Mouse (Mus musculus) CD4-positive, CD25-positive, alpha-beta regulatory T cell, adult 4 months (primary cell): ENCODE results near the gene Gm14744. TPM values are rescaled to one million over a fixed set of nuclear protein-coding genes. Genes with fewer than 3 reads are reported as not detected.
"Not testable (repeated sequence)": the region's sequence is repeated elsewhere in the genome, so short reads cannot be mapped to it uniquely, and the experiment has no call there.

ENCODE experiments used
- ATAC-seq: one replicate; pipeline ENCODE4 v1.8.0; 2017
- polyA plus RNA-seq, 2 experiments: library from polyadenylated mRNA; unstranded; fragments of 100-300 nt; shearing (Covaris generic); gene quantifications; one replicate each; pipeline ENCODE4 v1.2.1; 2017

Gm14744 gene
- not detected for polyA plus RNA-seq

DNA sequence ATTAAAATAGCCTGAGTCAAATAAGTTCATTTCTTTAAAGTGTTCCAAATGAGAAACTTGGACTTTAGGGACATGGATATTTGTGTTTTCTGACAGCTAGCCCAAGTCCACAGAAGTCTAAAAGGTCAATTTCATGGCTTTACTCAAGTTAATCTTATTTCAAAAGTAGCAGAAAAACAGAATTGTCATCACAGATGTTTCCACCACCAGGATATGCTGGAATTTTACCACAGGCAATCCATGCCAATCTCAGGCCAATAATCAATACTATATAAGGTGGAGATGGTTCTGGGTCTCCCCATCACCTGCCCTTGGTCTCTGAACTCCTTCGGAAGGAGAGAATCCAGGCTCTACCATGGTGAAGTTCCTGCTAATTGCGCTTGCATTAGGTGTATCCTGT lies at the start of gene Gm14744:
Gm14744 (plus strand) TSS at position 301 of the 400 bp plus-strand sequence.
- not testable (repeated sequence) for ATAC-seq

DNA sequence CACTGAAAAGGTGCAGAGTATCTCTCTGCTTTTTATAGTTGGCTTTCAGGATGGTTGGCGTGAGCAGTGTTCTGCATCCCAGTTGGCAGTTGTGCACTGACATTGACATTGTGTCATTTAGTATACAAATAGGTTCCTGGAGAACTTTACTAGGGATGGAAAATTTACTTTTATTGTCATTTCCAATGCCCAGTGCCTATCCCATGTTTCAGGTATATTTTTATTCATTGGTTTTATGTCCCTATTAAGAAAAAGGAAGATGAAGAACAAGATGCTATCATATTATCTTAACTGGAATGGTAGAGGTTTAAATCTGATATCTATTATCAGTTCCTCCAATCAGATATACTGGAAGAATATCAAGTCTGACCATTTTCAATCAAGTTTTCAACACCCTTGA lies 11.0 kb upstream of the Gm14744 start, which contains the start of gene Pbsn:
Pbsn (minus strand) TSS at position 101 of the 400 bp plus-strand sequence.
- no peak for ATAC-seq

- not testable (repeated sequence) for ATAC-seq
Observed at GRCm38 (mm10) chrX:77880033-77880432, 15.5 kb downstream of the Gm14744 start.

Other genes starting within 250 kb of the Gm14744 start
- 10 to 100 TPM; 23.0 to 25.3 TPM for gene Prkx, start 68.5 kb upstream of the Gm14744 start, polyA plus RNA-seq
- gene Pbsn, start 11.1 kb upstream of the Gm14744 start, polyA plus RNA-seq: not detected
- not detected for gene 5430402E10Rik, start 60.3 kb downstream of the Gm14744 start, polyA plus RNA-seq
- gene Obp1a, start 226.6 kb downstream of the Gm14744 start, polyA plus RNA-seq: not detected